7 mouse cellular contexts compared by ENCODE assay signal in genomic region chr11:69999666-70000065, GRCm38 (mm10). TPM values are rescaled to one million over a fixed set of nuclear protein-coding genes. Genes with fewer than 3 reads are reported as not detected.
DNase-seq lines count a peak whose midpoint lies in the region; ATAC-seq and TF ChIP-seq lines count a peak whose summit lies in the region.

No protein-coding gene starts in this region.

- peak overlapping the region; percentile 51 for H3K27ac ChIP-seq in lung, embryonic 16.5 days (ENCODE audit: low read length)
- H3K27ac ChIP-seq in forebrain, embryonic 12.5 days = peak overlapping the region; percentile 98
- peak overlapping the region; percentile 91; the same call in 1 of the 2 replicates for H3K27ac ChIP-seq in limb, embryonic 10.5 days
- 0 out of 2 replicates have a peak overlapping the region, but pooled peaks have one; percentile 29 for H3K27ac ChIP-seq in olfactory bulb, adult 2 months (ENCODE audit: insufficient read depth, low read depth, low read length)

- peaks cover 23% of the 10 kb centered on the region for H3K36me3 ChIP-seq in lung, embryonic 16.5 days (ENCODE audit: control insufficient read depth, insufficient read depth, low read length)
- peaks cover 30% of the 10 kb centered on the region for H3K36me3 ChIP-seq in forebrain, embryonic 12.5 days (replicated peaks)
- H3K36me3 ChIP-seq in limb, embryonic 10.5 days = peaks cover 38% of the 10 kb centered on the region

- DNase-seq in lung, adult 18-20 months = no peak
- no peak for DNase-seq in limb, embryonic 10.5 days (ENCODE audit: low spot score)
- no peak for DNase-seq in c-Kit-positive CD71-positive TER-119-positive erythroid progenitor cells, embryonic 14.5 days (ENCODE audit: low spot score)
- no peak for DNase-seq in gastrocnemius, postnatal 14 days

- no peak for TF ChIP-seq POLR2A in olfactory bulb, adult 2 months (IDR thresholded peaks at IDR 0.05; ENCODE audit: insufficient read depth, low read depth, low read length)

- peaks cover 28% of the 10 kb centered on the region for H3K4me1 ChIP-seq in lung, embryonic 16.5 days (replicated peaks; ENCODE audit: control insufficient read depth, insufficient read depth, low read length)
- H3K4me1 ChIP-seq in forebrain, embryonic 12.5 days = peaks cover 57% of the 10 kb centered on the region
- H3K4me1 ChIP-seq in limb, embryonic 10.5 days = peaks cover 59% of the 10 kb centered on the region
- H3K4me1 ChIP-seq in olfactory bulb, adult 2 months (ENCODE audit: control insufficient read depth, insufficient read depth, low read length) = peaks cover 16% of the 10 kb centered on the region

- no peaks in the 10 kb centered on the region for H3K9me3 ChIP-seq in lung, embryonic 16.5 days (ENCODE audit: control insufficient read depth, low read length)
- H3K9me3 ChIP-seq in forebrain, embryonic 12.5 days = no peaks in the 10 kb centered on the region
- H3K9me3 ChIP-seq in limb, embryonic 10.5 days (replicated peaks) = no peaks in the 10 kb centered on the region

- no peaks in the 10 kb centered on the region for H3K27me3 ChIP-seq in lung, embryonic 16.5 days (ENCODE audit: control insufficient read depth, insufficient read depth, low read depth, low read length)
- no peaks in the 10 kb centered on the region for H3K27me3 ChIP-seq in forebrain, embryonic 12.5 days
- H3K27me3 ChIP-seq in limb, embryonic 10.5 days (ENCODE audit: low read depth, poor library complexity, severe bottlenecking) = no peaks in the 10 kb centered on the region

- H3K9ac ChIP-seq in lung, embryonic 16.5 days (ENCODE audit: low read length) = no peak overlapping the region
- no peak overlapping the region for H3K9ac ChIP-seq in forebrain, embryonic 12.5 days

- no peak overlapping the region for H3K4me2 ChIP-seq in lung, embryonic 16.5 days (ENCODE audit: low read depth, low read length)
- no peak overlapping the region for H3K4me2 ChIP-seq in forebrain, embryonic 12.5 days

- no peak for ATAC-seq in lung, embryonic 16.5 days (ENCODE audit: low read depth)
- ATAC-seq in forebrain, embryonic 12.5 days (ENCODE audit: low FRiP score) = no peak

- intact Hi-C loops in gastrocnemius, postnatal 14 days (cut with DNase I; ENCODE audit: low total_unique reads) = loop anchor here (10.0 kb wide), 1 partner anchor 65 kb away; the partner anchor contains the start of gene Ybx2

- no peak for TF ChIP-seq CTCF in olfactory bulb, adult 2 months (IDR thresholded peaks at IDR 0.05; ENCODE audit: insufficient read depth, low read depth, low read length)

- no peak overlapping the region for H3K4me3 ChIP-seq in lung, embryonic 16.5 days (ENCODE audit: low read length)
- 0 out of 2 replicates have a peak overlapping the region, but pooled peaks have one; percentile 80 for H3K4me3 ChIP-seq in forebrain, embryonic 12.5 days (replicated peaks)
- peak overlapping the region; percentile 95 for H3K4me3 ChIP-seq in limb, embryonic 10.5 days
- no peak overlapping the region for H3K4me3 ChIP-seq in olfactory bulb, adult 2 months (ENCODE audit: insufficient read depth, low read depth, low read length)

- WGBS in lung, embryonic 16.5 days = 78% methylated on average over 8 of the region's 8 CpGs
- 84% methylated on average over 8 of the region's 8 CpGs for WGBS in forebrain, embryonic 12.5 days
- 74% methylated on average over 8 of the region's 8 CpGs for WGBS in limb, embryonic 10.5 days
- 72% methylated on average over 8 of the region's 8 CpGs for WGBS in olfactory bulb, adult 2 months

RNA-seq across cellular contexts. Expression of gene Dvl2, which starts 0.7 kb away (rescaled TPM):
- polyA plus RNA-seq in lung, embryonic 16.5 days (2015; fragmentation: Nextera tagmentation; extraction: Ambion mirVana) = 30.1 and 30.7 TPM in 2 replicates
- 45.2 and 46.6 TPM in 2 replicates for polyA plus RNA-seq in forebrain, embryonic 12.5 days (2016; fragmentation: Nextera tagmentation; extraction: Ambion mirVana)
- 65.2 and 70.6 TPM in 2 replicates for polyA plus RNA-seq in limb, embryonic 10.5 days (2016; fragmentation: Nextera tagmentation; extraction: Ambion mirVana)
- not detected in 2 replicates for polyA plus RNA-seq in olfactory bulb, adult 2 months (2012; ENCODE audit: insufficient read depth, insufficient read length, low replicate concordance, missing spikeins)
- total RNA-seq in gastrocnemius, postnatal 14 days (2021) = 1 to 10 TPM; 5.1 to 7.8 TPM

RNA-seq across cellular contexts. Expression of gene Phf23, which starts 4.1 kb away (rescaled TPM):
- 58.1 and 59.5 TPM in 2 replicates for polyA plus RNA-seq in lung, embryonic 16.5 days (2015; fragmentation: Nextera tagmentation; extraction: Ambion mirVana)
- 91.3 and 99.1 TPM in 2 replicates for polyA plus RNA-seq in forebrain, embryonic 12.5 days (2016; fragmentation: Nextera tagmentation; extraction: Ambion mirVana)
- 101 and 106 TPM in 2 replicates for polyA plus RNA-seq in limb, embryonic 10.5 days (2016; fragmentation: Nextera tagmentation; extraction: Ambion mirVana)
- polyA plus RNA-seq in olfactory bulb, adult 2 months (2012; ENCODE audit: insufficient read depth, insufficient read length, low replicate concordance, missing spikeins) = not detected in 2 replicates
- 10 to 100 TPM; 20.4 to 20.7 TPM for total RNA-seq in gastrocnemius, postnatal 14 days (2021)

RNA-seq across cellular contexts. Expression of gene Gabarap, which starts 8.7 kb away (rescaled TPM):
- polyA plus RNA-seq in lung, embryonic 16.5 days (2015; fragmentation: Nextera tagmentation; extraction: Ambion mirVana) = 515 and 536 TPM in 2 replicates
- 527 and 539 TPM in 2 replicates for polyA plus RNA-seq in forebrain, embryonic 12.5 days (2016; fragmentation: Nextera tagmentation; extraction: Ambion mirVana)
- polyA plus RNA-seq in limb, embryonic 10.5 days (2016; fragmentation: Nextera tagmentation; extraction: Ambion mirVana) = 280 and 332 TPM in 2 replicates
- polyA plus RNA-seq in olfactory bulb, adult 2 months (2012; ENCODE audit: insufficient read depth, insufficient read length, low replicate concordance, missing spikeins) = not detected in 2 replicates
- total RNA-seq in gastrocnemius, postnatal 14 days (2021) = 100 to 1,000 TPM; 170 to 180 TPM

RNA-seq across cellular contexts. Expression of gene Acadvl, which starts 15.5 kb away (rescaled TPM):
- 90.0 and 92.0 TPM in 2 replicates for polyA plus RNA-seq in lung, embryonic 16.5 days (2015; fragmentation: Nextera tagmentation; extraction: Ambion mirVana)
- polyA plus RNA-seq in forebrain, embryonic 12.5 days (2016; fragmentation: Nextera tagmentation; extraction: Ambion mirVana) = 43.5 and 48.4 TPM in 2 replicates
- 36.4 and 52.1 TPM in 2 replicates for polyA plus RNA-seq in limb, embryonic 10.5 days (2016; fragmentation: Nextera tagmentation; extraction: Ambion mirVana)
- polyA plus RNA-seq in olfactory bulb, adult 2 months (2012; ENCODE audit: insufficient read depth, insufficient read length, low replicate concordance, missing spikeins) = not detected in 2 replicates
- total RNA-seq in gastrocnemius, postnatal 14 days (2021) = 100 to 1,000 TPM; 266 to 408 TPM

RNA-seq across cellular contexts. Expression of gene Dlg4, which starts 17.1 kb away (rescaled TPM):
- 5.5 and 7.9 TPM in 2 replicates for polyA plus RNA-seq in lung, embryonic 16.5 days (2015; fragmentation: Nextera tagmentation; extraction: Ambion mirVana)
- 20.3 and 24.9 TPM in 2 replicates for polyA plus RNA-seq in forebrain, embryonic 12.5 days (2016; fragmentation: Nextera tagmentation; extraction: Ambion mirVana)
- 8.8 and 12.9 TPM in 2 replicates for polyA plus RNA-seq in limb, embryonic 10.5 days (2016; fragmentation: Nextera tagmentation; extraction: Ambion mirVana)
- polyA plus RNA-seq in olfactory bulb, adult 2 months (2012; ENCODE audit: insufficient read depth, insufficient read length, low replicate concordance, missing spikeins) = 210 and 442 TPM in 2 replicates
- total RNA-seq in gastrocnemius, postnatal 14 days (2021) = 1 to 10 TPM; 8.7 to 9.2 TPM

Comparison
In these comparisons a context has a peak if more than half of its experiments do, and no peak if none do; other contexts are left out.
1. H3K27ac ChIP-seq: peak in every context shown above with its lines; median percentile 98 in forebrain, embryonic 12.5 days; 91 in limb, embryonic 10.5 days; 51 in lung, embryonic 16.5 days; 29 in olfactory bulb, adult 2 months.
2. H3K4me3 ChIP-seq: peak in forebrain, embryonic 12.5 days (single experiment) and limb, embryonic 10.5 days (single experiment); none in lung, embryonic 16.5 days (single experiment) and olfactory bulb, adult 2 months (single experiment).